Mouse (Mus musculus) heart, embryonic 11.5 days (tissue): ENCODE results near the gene Elf5. TPM values are rescaled to one million over a fixed set of nuclear protein-coding genes. Genes with fewer than 3 reads are reported as not detected.

Source experiments
- ATAC-seq: fragments of 200-750 bp; cut with Nextera tagmentation; replicated peaks from 2 replicates; pipeline ENCODE4 v1.8.0; 2017; ENCODE audit warnings: moderate library complexity; ENCODE audit not compliant: insufficient number of reproducible peaks, low FRiP score, low TSS enrichment
- H3K27ac ChIP-seq: fragments of 300-500 bp; sonication (generic); 2 replicates; pipeline ENCODE4 v1.5.1; 2014; ENCODE audit warnings: mild to moderate bottlenecking, low read depth, low read length
- H3K27me3 ChIP-seq: fragments of 300-500 bp; sonication (generic); 2 replicates; pipeline ENCODE4 v1.6.1; 2014; ENCODE audit warnings: mild to moderate bottlenecking, low read length, mixed read lengths; ENCODE audit not compliant: control insufficient read depth, insufficient read depth
- H3K36me3 ChIP-seq: fragments of 300-500 bp; sonication (generic); 2 replicates; pipeline ENCODE4 v1.6.1; 2014; ENCODE audit warnings: mild to moderate bottlenecking, low read length, moderate library complexity, mixed read lengths; ENCODE audit not compliant: control insufficient read depth, insufficient read depth
- H3K4me1 ChIP-seq: fragments of 300-500 bp; sonication (generic); 2 replicates; pipeline ENCODE4 v1.6.1; 2014; ENCODE audit warnings: low read length; ENCODE audit not compliant: control insufficient read depth, insufficient read depth
- H3K4me2 ChIP-seq: fragments of 300-500 bp; sonication (generic); 2 replicates; pipeline ENCODE4 v1.6.1; 2014; ENCODE audit warnings: mild to moderate bottlenecking, moderate library complexity
- H3K4me3 ChIP-seq: fragments of 300-500 bp; sonication (generic); 2 replicates; pipeline ENCODE4 v1.5.1; 2014; ENCODE audit warnings: low read depth, low read length
- H3K9ac ChIP-seq: fragments of 300-500 bp; sonication (generic); 2 replicates; pipeline ENCODE4 v1.6.1; 2014; ENCODE audit warnings: mild to moderate bottlenecking, low read depth, low read length, moderate library complexity
- H3K9me3 ChIP-seq: fragments of 300-500 bp; sonication (generic); replicated peaks from 2 replicates; pipeline ENCODE4 v1.6.1; 2016; ENCODE audit warnings: low read length; ENCODE audit not compliant: control insufficient read depth
- WGBS: fragments of 180-500 bp; shearing (Covaris S2); extraction: QIAGEN DNeasy Blood & Tissue Kit; methylation state at CpG from one replicate; pipeline ENCODE4 v1.1.7; 2014; ENCODE audit not compliant: insufficient replicate concordance; 5-methylcytosine and 5-hydroxymethylcytosine counted together
- polyA plus RNA-seq: library from polyadenylated mRNA; unstranded; fragments of >200 nt; fragmentation: Nextera tagmentation; extraction: Ambion mirVana; gene quantifications from 2 replicates; pipeline ENCODE4 v1.2.1, GENCODE M21; 2014

The Elf5 gene
- polyA plus RNA-seq, 1 experiment from 2014 or later, result not detected

GRCm38 (mm10) chr2:103457048-103457447, 45.6 kb downstream of the Elf5 start:
- H3K9me3 ChIP-seq, result no peaks in the 10 kb centered on the region
- ATAC-seq, result no peak
- no peak overlapping the region for H3K9ac ChIP-seq
- no peak overlapping the region for H3K4me2 ChIP-seq
- H3K4me3 ChIP-seq, result no peak overlapping the region
- H3K27me3 ChIP-seq, result no peaks in the 10 kb centered on the region
- WGBS, result 78% methylated on average over 5 of the region's 5 CpGs
- no peaks in the 10 kb centered on the region for H3K4me1 ChIP-seq
- H3K36me3 ChIP-seq, result peaks cover 33% of the 10 kb centered on the region
- H3K27ac ChIP-seq, result no peak overlapping the region

- 94% methylated on average over 7 of the region's 7 CpGs for WGBS
Measured at GRCm38 (mm10) chr2:103457628-103458027, 46.1 kb downstream of the Elf5 start.

GRCm38 (mm10) chr2:103459069-103459468, 47.6 kb downstream of the Elf5 start:
- Histone ChIP-seq H3K27me3 (no peaks in the 10 kb centered on the region), H3K9ac (no peak overlapping the region), H3K9me3 (no peaks in the 10 kb centered on the region), H3K36me3 (peaks cover 33% of the 10 kb centered on the region), H3K4me1 (no peaks in the 10 kb centered on the region), H3K4me3 (no peak overlapping the region), H3K27ac (no peak overlapping the region), H3K4me2 (no peak overlapping the region)
- no peak for ATAC-seq
- 96% methylated on average over 10 of the region's 10 CpGs for WGBS

More at GRCm38 (mm10) chr2:103457628-103458027, 46.1 kb downstream of the Elf5 start:
- Histone ChIP-seq H3K27ac (no peak overlapping the region), H3K9me3 (no peaks in the 10 kb centered on the region), H3K36me3 (peaks cover 34% of the 10 kb centered on the region), H3K4me2 (no peak overlapping the region), H3K9ac (no peak overlapping the region), H3K4me3 (no peak overlapping the region), H3K4me1 (no peaks in the 10 kb centered on the region), H3K27me3 (no peaks in the 10 kb centered on the region)
- ATAC-seq, result no peak

GRCm38 (mm10) chr2:103461210-103461609, 49.7 kb downstream of the Elf5 start:
- Histone ChIP-seq H3K36me3 (peaks cover 26% of the 10 kb centered on the region), H3K9me3 (no peaks in the 10 kb centered on the region), H3K27me3 (no peaks in the 10 kb centered on the region), H3K9ac (no peak overlapping the region), H3K4me2 (no peak overlapping the region), H3K27ac (no peak overlapping the region), H3K4me3 (no peak overlapping the region), H3K4me1 (no peaks in the 10 kb centered on the region)
- no peak for ATAC-seq
- WGBS, result 72% methylated on average over 8 of the region's 8 CpGs

GRCm38 (mm10) chr2:103461743-103462142, 50.3 kb downstream of the Elf5 start:
- Histone ChIP-seq H3K27ac (no peak overlapping the region; the same call in none of the 2 replicates), H3K9ac (no peak overlapping the region), H3K9me3 (no peaks in the 10 kb centered on the region), H3K4me3 (no peak overlapping the region), H3K36me3 (peaks cover 26% of the 10 kb centered on the region), H3K4me1 (no peaks in the 10 kb centered on the region), H3K27me3 (no peaks in the 10 kb centered on the region), H3K4me2 (no peak overlapping the region)
- WGBS, result 48% methylated on average over 9 of the region's 9 CpGs
- ATAC-seq, result no peak

GRCm38 (mm10) chr2:103462746-103463145, 51.3 kb downstream of the Elf5 start:
- H3K27me3 ChIP-seq, result no peaks in the 10 kb centered on the region
- no peak overlapping the region for H3K4me3 ChIP-seq
- no peak for ATAC-seq
- H3K27ac ChIP-seq, result no peak overlapping the region
- no peaks in the 10 kb centered on the region for H3K4me1 ChIP-seq
- no peak overlapping the region for H3K4me2 ChIP-seq
- WGBS, result 88% methylated on average over 5 of the region's 5 CpGs
- H3K9ac ChIP-seq, result no peak overlapping the region
- H3K9me3 ChIP-seq, result no peaks in the 10 kb centered on the region
- H3K36me3 ChIP-seq, result peaks cover 29% of the 10 kb centered on the region

GRCm38 (mm10) chr2:103464524-103464923, 53.0 kb downstream of the Elf5 start:
- peaks cover 24% of the 10 kb centered on the region for H3K36me3 ChIP-seq
- ATAC-seq, result no peak
- H3K4me2 ChIP-seq, result no peak overlapping the region

GRCm38 (mm10) chr2:103465429-103465828, 53.9 kb downstream of the Elf5 start:
- Histone ChIP-seq H3K4me1 (no peaks in the 10 kb centered on the region), H3K9me3 (no peaks in the 10 kb centered on the region)

More at GRCm38 (mm10) chr2:103464524-103464923, 53.0 kb downstream of the Elf5 start:
- Histone ChIP-seq H3K9ac (no peak overlapping the region), H3K27me3 (no peaks in the 10 kb centered on the region), H3K4me3 (no peak overlapping the region), H3K4me1 (no peaks in the 10 kb centered on the region), H3K9me3 (no peaks in the 10 kb centered on the region), H3K27ac (no peak overlapping the region)
- 94% methylated on average over 8 of the region's 8 CpGs for WGBS

GRCm38 (mm10) chr2:103466272-103466671, 54.8 kb downstream of the Elf5 start:
- Histone ChIP-seq H3K27ac (no peak overlapping the region), H3K4me2 (no peak overlapping the region), H3K27me3 (no peaks in the 10 kb centered on the region), H3K9ac (no peak overlapping the region), H3K36me3 (peaks cover 16% of the 10 kb centered on the region), H3K9me3 (no peaks in the 10 kb centered on the region), H3K4me3 (no peak overlapping the region), H3K4me1 (no peaks in the 10 kb centered on the region)
- 91% methylated on average over 3 of the region's 3 CpGs for WGBS
- no peak for ATAC-seq

More at GRCm38 (mm10) chr2:103465429-103465828, 53.9 kb downstream of the Elf5 start:
- peaks cover 15% of the 10 kb centered on the region for H3K36me3 ChIP-seq
- H3K9ac ChIP-seq, result no peak overlapping the region
- no peak for ATAC-seq
- no peak overlapping the region for H3K4me3 ChIP-seq
- H3K4me2 ChIP-seq, result no peak overlapping the region
- H3K27ac ChIP-seq, result no peak overlapping the region
- H3K27me3 ChIP-seq, result no peaks in the 10 kb centered on the region
- WGBS, result 91% methylated on average over 11 of the region's 11 CpGs
